28 mouse cellular contexts compared by ENCODE assay signal in genomic region chr13:102482451-102482850, GRCm38 (mm10).
"Had no signal": no experiment of that assay in that cellular context is flagged by ENCODE, and none has a peak within 500 bp of the region (broad histone marks: within the 10 kb centered on the region; RNA-seq: fewer than 3 reads in every experiment).

No protein-coding gene starts in this region.

- H3K27me3 ChIP-seq: heart, embryonic 13.5 days; heart, embryonic 15.5 days; hindbrain, embryonic 12.5 days; hindbrain, embryonic 13.5 days; hindbrain, embryonic 15.5 days; intestine, embryonic 15.5 days; kidney, embryonic 15.5 days had no signal

- ATAC-seq: hindbrain, embryonic 16.5 days; hindbrain, postnatal 0 days; inflammation-experienced regulatory T-cells, adult 6 months; intestine, embryonic 15.5 days; intestine, embryonic 16.5 days; intestine, postnatal 0 days had no signal

- DNase-seq: heart, postnatal 10 days; heart, postnatal 14 days; heart, postnatal 36 days; heart, postnatal 4 days; kidney, adult 11 months; kidney, adult 18-20 months; kidney, adult 2 months; kidney, adult 8-10 months; kidney, adult 9 months; kidney, postnatal 10 days; kidney, postnatal 14 days; kidney, postnatal 25 days; kidney, postnatal 36 days; kidney, postnatal 4 days; layer of hippocampus, adult 9-11 months; layer of hippocampus, postnatal 36 days had no signal
